Mouse (Mus musculus) olfactory bulb, adult 2 months (tissue): ENCODE measurements around the gene Igsf21.

ENCODE experiments used
- CTCF ChIP-seq: fragments of 200-500 bp; IDR thresholded peaks from 2 replicates; pipeline ENCODE4 v1.5.1; 2012; ENCODE audit warnings: low read depth, mild to moderate bottlenecking, low read length, moderate library complexity; ENCODE audit not compliant: insufficient read depth
- POLR2A ChIP-seq: fragments of 200-500 bp; IDR thresholded peaks from 2 replicates; pipeline ENCODE4 v1.6.1; 2012; ENCODE audit warnings: mild to moderate bottlenecking, low read depth, low read length, moderate library complexity; ENCODE audit not compliant: insufficient read depth

DNA sequence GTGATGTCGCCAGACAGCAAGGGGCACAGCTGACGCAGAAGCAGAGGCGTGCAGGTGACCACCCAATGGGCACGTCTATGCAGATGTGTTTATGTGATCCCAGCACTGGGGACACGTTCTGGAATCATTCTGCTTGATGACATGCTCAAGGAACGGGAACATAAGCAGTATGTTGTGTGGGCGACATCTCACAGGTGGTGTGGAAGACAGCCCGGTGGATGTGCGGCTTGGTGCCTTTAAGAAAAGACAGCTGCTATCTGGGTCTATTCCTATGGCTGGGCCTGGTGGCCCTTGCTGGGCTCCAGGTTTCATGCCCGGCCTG is 176.3 kb downstream of the Igsf21 start:
- TF ChIP-seq CTCF (no peak), POLR2A (no peak)
